Mouse (Mus musculus): ENCODE results near the gene Crip2. TPM values are rescaled to one million over a fixed set of nuclear protein-coding genes. Genes with fewer than 3 reads are reported as not detected.

Crip2 gene
- polyA plus RNA-seq, 1 experiment from 2014 or later = 211 TPM

- under 1% methylated on average over 46 of the region's 46 CpGs for WGBS
- H3K27ac ChIP-seq (ENCODE audit: low read depth, low read length) = 0 out of 2 replicates have a peak within 1 kb of the TSS, but pooled peaks have one; percentile 20
- H3K36me3 ChIP-seq (ENCODE audit: control insufficient read depth, insufficient read depth, low read length) = peaks cover 3% of the 10 kb centered on the region; the same call in 1 of the 2 replicates
Observed at GRCm38 (mm10) chr12:113155887-113156539, 16.0 kb downstream of the Crip2 start, which contains the start of gene Tedc1. Gene Tedc1, plus strand, starts transcription at chr12:113156421.

GRCm38 (mm10) chr12:113156540-113156929, 16.5 kb downstream of the Crip2 start:
- Histone ChIP-seq H3K4me2 (ENCODE audit: low read depth) (peak overlapping the region; percentile 82), H3K9ac (ENCODE audit: low read length) (peak overlapping the region; percentile 62), H3K36me3 (ENCODE audit: control insufficient read depth, insufficient read depth, low read length) (peaks cover 3% of the 10 kb centered on the region; the same call in 1 of the 2 replicates), H3K4me3 (ENCODE audit: low read depth, low read length) (peak overlapping the region; percentile 59), H3K9me3 (ENCODE audit: control insufficient read depth, low read length) (no peaks in the 10 kb centered on the region), H3K4me1 (ENCODE audit: control insufficient read depth, insufficient read depth, low read length) (peaks cover 14% of the 10 kb centered on the region), H3K27ac (ENCODE audit: low read depth, low read length) (0 out of 2 replicates have a peak overlapping the region, but pooled peaks have one; percentile 20), H3K27me3 (ENCODE audit: control insufficient read depth, insufficient read depth, low read length) (peaks cover 15% of the 10 kb centered on the region)
- no peak for DNase-seq (ENCODE audit: low spot score)
- no peak for ATAC-seq (ENCODE audit: insufficient read depth, low FRiP score, low TSS enrichment)
- WGBS = 1% methylated on average over 22 of the region's 23 CpGs

More at GRCm38 (mm10) chr12:113155887-113156539, 16.0 kb downstream of the Crip2 start, which contains the start of gene Tedc1:
- Histone ChIP-seq H3K4me1 (ENCODE audit: control insufficient read depth, insufficient read depth, low read length) (peaks cover 15% of the 10 kb centered on the region), H3K9me3 (ENCODE audit: control insufficient read depth, low read length) (no peaks in the 10 kb centered on the region), H3K9ac (ENCODE audit: low read length) (peak within 1 kb of the TSS; percentile 62), H3K27me3 (ENCODE audit: control insufficient read depth, insufficient read depth, low read length) (peaks cover 17% of the 10 kb centered on the region), H3K4me3 (ENCODE audit: low read depth, low read length) (peak within 1 kb of the TSS; percentile 59), H3K4me2 (ENCODE audit: low read depth) (peak within 1 kb of the TSS; percentile 82)
- DNase-seq (ENCODE audit: low spot score) (peak; percentile 99), ATAC-seq (ENCODE audit: insufficient read depth, low FRiP score, low TSS enrichment) (peak; percentile 98)

- peaks cover 5% of the 10 kb centered on the region; the same call in 1 of the 2 replicates for H3K36me3 ChIP-seq (ENCODE audit: control insufficient read depth, insufficient read depth, low read length)
- peaks cover 10% of the 10 kb centered on the region for H3K4me1 ChIP-seq (ENCODE audit: control insufficient read depth, insufficient read depth, low read length)
- DNase-seq (ENCODE audit: low spot score) (no peak), ATAC-seq (ENCODE audit: insufficient read depth, low FRiP score, low TSS enrichment) (no peak)
- H3K27me3 ChIP-seq (ENCODE audit: control insufficient read depth, insufficient read depth, low read length) = peaks cover 11% of the 10 kb centered on the region
- H3K27ac ChIP-seq (ENCODE audit: low read depth, low read length) = no peak overlapping the region
- H3K9me3 ChIP-seq (ENCODE audit: control insufficient read depth, low read length) = no peaks in the 10 kb centered on the region
- WGBS = 40% methylated on average over 8 of the region's 8 CpGs
- peak overlapping the region; percentile 59 for H3K4me3 ChIP-seq (ENCODE audit: low read depth, low read length)
- peak overlapping the region; percentile 82 for H3K4me2 ChIP-seq (ENCODE audit: low read depth)
- H3K9ac ChIP-seq (ENCODE audit: low read length) = peak overlapping the region; percentile 62
Observed at GRCm38 (mm10) chr12:113157002-113157401, 17.0 kb downstream of the Crip2 start.

GRCm38 (mm10) chr12:113157521-113157920, 17.5 kb downstream of the Crip2 start:
- Histone ChIP-seq H3K4me2 (ENCODE audit: low read depth) (peak overlapping the region; percentile 82), H3K4me3 (ENCODE audit: low read depth, low read length) (no peak overlapping the region), H3K9ac (ENCODE audit: low read length) (no peak overlapping the region; the same call in 1 of the 2 replicates), H3K9me3 (ENCODE audit: control insufficient read depth, low read length) (no peaks in the 10 kb centered on the region), H3K36me3 (ENCODE audit: control insufficient read depth, insufficient read depth, low read length) (peaks cover 5% of the 10 kb centered on the region; the same call in 1 of the 2 replicates), H3K4me1 (ENCODE audit: control insufficient read depth, insufficient read depth, low read length) (peaks cover 9% of the 10 kb centered on the region), H3K27me3 (ENCODE audit: control insufficient read depth, insufficient read depth, low read length) (peaks cover 6% of the 10 kb centered on the region; the same call in 1 of the 2 replicates), H3K27ac (ENCODE audit: low read depth, low read length) (no peak overlapping the region)
- WGBS = 91% methylated on average over 8 of the region's 8 CpGs
- ATAC-seq (ENCODE audit: insufficient read depth, low FRiP score, low TSS enrichment) (no peak), DNase-seq (ENCODE audit: low spot score) (no peak)

- Histone ChIP-seq H3K4me1 (ENCODE audit: control insufficient read depth, insufficient read depth, low read length) (peaks cover 9% of the 10 kb centered on the region), H3K4me2 (ENCODE audit: low read depth) (no peak overlapping the region), H3K4me3 (ENCODE audit: low read depth, low read length) (no peak overlapping the region), H3K9me3 (ENCODE audit: control insufficient read depth, low read length) (no peaks in the 10 kb centered on the region), H3K27me3 (ENCODE audit: control insufficient read depth, insufficient read depth, low read length) (0 out of 2 replicates have a peak, but pooled peaks cover 4% of the 10 kb centered on the region), H3K36me3 (ENCODE audit: control insufficient read depth, insufficient read depth, low read length) (peaks cover 5% of the 10 kb centered on the region; the same call in 1 of the 2 replicates), H3K27ac (ENCODE audit: low read depth, low read length) (no peak overlapping the region), H3K9ac (ENCODE audit: low read length) (no peak overlapping the region)
- 94% methylated on average over 8 of the region's 8 CpGs for WGBS
- ATAC-seq (ENCODE audit: insufficient read depth, low FRiP score, low TSS enrichment) (no peak), DNase-seq (ENCODE audit: low spot score) (no peak)
Observed at GRCm38 (mm10) chr12:113157971-113158370, 17.9 kb downstream of the Crip2 start.

GRCm38 (mm10) chr12:113163561-113164006, 23.5 kb downstream of the Crip2 start:
- no peak overlapping the region for H3K9ac ChIP-seq (ENCODE audit: low read length)
- WGBS = 79% methylated on average over 11 of the region's 11 CpGs
- no peaks in the 10 kb centered on the region for H3K27me3 ChIP-seq (ENCODE audit: control insufficient read depth, insufficient read depth, low read length)
- no peak for DNase-seq (ENCODE audit: low spot score)
- no peak overlapping the region for H3K4me2 ChIP-seq (ENCODE audit: low read depth)
- ATAC-seq (ENCODE audit: insufficient read depth, low FRiP score, low TSS enrichment) = 0 out of 2 replicates have a peak, but pooled peaks have one; percentile 2
- H3K9me3 ChIP-seq (ENCODE audit: control insufficient read depth, low read length) = no peaks in the 10 kb centered on the region
- no peak overlapping the region for H3K4me3 ChIP-seq (ENCODE audit: low read depth, low read length)
- no peak overlapping the region; the same call in 1 of the 2 replicates for H3K27ac ChIP-seq (ENCODE audit: low read depth, low read length)
- peaks cover 5% of the 10 kb centered on the region; the same call in 1 of the 2 replicates for H3K36me3 ChIP-seq (ENCODE audit: control insufficient read depth, insufficient read depth, low read length)
- no peaks in the 10 kb centered on the region for H3K4me1 ChIP-seq (ENCODE audit: control insufficient read depth, insufficient read depth, low read length)

- Histone ChIP-seq H3K36me3 (ENCODE audit: control insufficient read depth, insufficient read depth, low read length) (no peaks in the 10 kb centered on the region), H3K4me1 (ENCODE audit: control insufficient read depth, insufficient read depth, low read length) (no peaks in the 10 kb centered on the region), H3K4me2 (ENCODE audit: low read depth) (no peak overlapping the region), H3K27ac (ENCODE audit: low read depth, low read length) (no peak overlapping the region), H3K27me3 (ENCODE audit: control insufficient read depth, insufficient read depth, low read length) (no peaks in the 10 kb centered on the region), H3K9me3 (ENCODE audit: control insufficient read depth, low read length) (no peaks in the 10 kb centered on the region), H3K4me3 (ENCODE audit: low read depth, low read length) (no peak overlapping the region), H3K9ac (ENCODE audit: low read length) (no peak overlapping the region)
- 86% methylated on average over 9 of the region's 9 CpGs for WGBS
- ATAC-seq (ENCODE audit: insufficient read depth, low FRiP score, low TSS enrichment) = no peak
- no peak for DNase-seq (ENCODE audit: low spot score)
Observed at GRCm38 (mm10) chr12:113168031-113168536, 28.0 kb downstream of the Crip2 start.

GRCm38 (mm10) chr12:113176960-113177725, 37.1 kb downstream of the Crip2 start:
- 89% methylated on average over 18 of the region's 18 CpGs for WGBS
- Histone ChIP-seq H3K4me2 (ENCODE audit: low read depth) (no peak overlapping the region), H3K9me3 (ENCODE audit: control insufficient read depth, low read length) (no peaks in the 10 kb centered on the region), H3K36me3 (ENCODE audit: control insufficient read depth, insufficient read depth, low read length) (no peaks in the 10 kb centered on the region), H3K4me3 (ENCODE audit: low read depth, low read length) (no peak overlapping the region), H3K27ac (ENCODE audit: low read depth, low read length) (no peak overlapping the region), H3K27me3 (ENCODE audit: control insufficient read depth, insufficient read depth, low read length) (no peaks in the 10 kb centered on the region), H3K4me1 (ENCODE audit: control insufficient read depth, insufficient read depth, low read length) (no peaks in the 10 kb centered on the region), H3K9ac (ENCODE audit: low read length) (no peak overlapping the region)
- ATAC-seq (ENCODE audit: insufficient read depth, low FRiP score, low TSS enrichment) = no peak
- no peak for DNase-seq (ENCODE audit: low spot score)

Data from neural tube, embryonic 11.5 days (tissue).